8 mouse cellular contexts compared by ENCODE assay signal in the genomic region with DNA sequence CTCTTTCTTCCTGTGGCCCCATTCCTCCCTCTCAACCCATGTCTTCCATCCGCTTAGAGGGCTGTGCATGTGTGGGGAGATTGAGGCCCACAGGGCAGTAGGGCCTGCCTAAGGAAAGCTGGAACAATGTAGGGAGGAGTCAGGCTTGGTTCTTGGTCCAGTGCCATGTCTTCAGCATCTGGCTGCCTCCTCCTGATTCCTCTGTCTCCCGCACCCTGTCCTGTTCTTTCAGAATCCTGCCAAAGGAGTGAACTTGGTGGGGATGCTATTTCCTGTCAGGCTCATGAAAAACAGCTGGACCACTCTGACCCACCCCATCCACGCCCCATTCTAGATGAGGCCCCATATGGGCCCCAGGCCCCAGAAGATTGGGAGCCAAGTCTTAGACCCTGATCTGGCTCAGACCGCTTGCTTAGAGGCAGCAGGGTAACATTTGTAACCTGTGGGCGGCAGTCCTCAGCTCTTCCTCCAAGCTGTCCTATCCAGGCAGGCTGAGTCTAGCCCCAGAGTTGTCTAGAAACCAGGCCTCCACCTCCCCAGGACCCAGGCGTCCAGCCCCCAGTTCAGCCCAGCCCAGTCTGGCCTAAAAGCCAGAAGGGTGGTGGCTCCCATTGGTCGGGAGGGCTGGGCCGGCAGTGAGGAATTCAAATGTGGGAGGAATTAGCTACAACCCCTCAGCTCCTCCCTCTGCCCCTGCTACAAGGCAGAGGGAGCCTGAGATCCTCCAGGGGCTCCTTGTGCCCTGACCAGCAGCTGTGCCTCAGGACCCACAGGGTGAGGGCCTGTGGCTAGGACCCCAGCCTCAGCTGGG. TPM values are rescaled to one million over a fixed set of nuclear protein-coding genes. Genes with fewer than 3 reads are reported as not detected.
A peak's percentile ranks its signal among the peaks of the same experiment; 100 is the strongest.
DNase-seq lines count a peak whose midpoint lies in the region; ATAC-seq and TF ChIP-seq lines count a peak whose summit lies in the region.

No protein-coding gene starts in this region.

- TF ChIP-seq CTCF in E14TG2a.4 (conservative IDR thresholded peaks at IDR 0.05; ENCODE audit: low read length): no peak

- no peaks in the 10 kb centered on the region for H3K27me3 ChIP-seq in E14TG2a.4 (ENCODE audit: insufficient read depth, low read length)
- no peaks in the 10 kb centered on the region for H3K27me3 ChIP-seq in heart, embryonic 11.5 days (ENCODE audit: control insufficient read depth, insufficient read depth, low read length)
- H3K27me3 ChIP-seq in midbrain, embryonic 12.5 days: no peaks in the 10 kb centered on the region

- 41% methylated on average over 8 of the region's 8 CpGs for WGBS in heart, embryonic 11.5 days (ENCODE audit: insufficient replicate concordance)
- 40% methylated on average over 8 of the region's 8 CpGs for WGBS in midbrain, embryonic 12.5 days

- peak; percentile 60; the same call in 1 of the 2 replicates for ATAC-seq in heart, embryonic 11.5 days (replicated peaks; ENCODE audit: insufficient number of reproducible peaks, low FRiP score, low TSS enrichment)
- ATAC-seq in midbrain, embryonic 12.5 days (ENCODE audit: low FRiP score, low read depth): peak; percentile 64

- peak; percentile 67 for DNase-seq in embryo, embryonic 10 days (ENCODE audit: low spot score)
- peak; percentile 78 for DNase-seq in kidney, postnatal 14 days
- no peak for DNase-seq in cerebellum, postnatal 4 days (ENCODE audit: low spot score in 2 of 2)
- DNase-seq in cerebellum, postnatal 25 days: no peak
- no peak for DNase-seq in spleen, postnatal 4 days (ENCODE audit: low spot score in 2 of 2)

- peak overlapping the region; percentile 43; the same call in 1 of the 2 replicates for H3K9ac ChIP-seq in heart, embryonic 11.5 days (ENCODE audit: low read depth, low read length)
- 0 out of 2 replicates have a peak overlapping the region, but pooled peaks have one; percentile 8 for H3K9ac ChIP-seq in midbrain, embryonic 12.5 days (replicated peaks)

- H3K4me3 ChIP-seq in E14TG2a.4 (replicated peaks; ENCODE audit: low read length): peak overlapping the region; percentile 59
- H3K4me3 ChIP-seq in heart, embryonic 11.5 days (ENCODE audit: low read depth, low read length): no peak overlapping the region
- H3K4me3 ChIP-seq in midbrain, embryonic 12.5 days: no peak overlapping the region

- peaks cover 65% of the 10 kb centered on the region for H3K36me3 ChIP-seq in E14TG2a.4 (ENCODE audit: insufficient read depth, low read length)
- H3K36me3 ChIP-seq in heart, embryonic 11.5 days (ENCODE audit: control insufficient read depth, insufficient read depth, low read length): no peaks in the 10 kb centered on the region
- no peaks in the 10 kb centered on the region for H3K36me3 ChIP-seq in midbrain, embryonic 12.5 days

- H3K27ac ChIP-seq in heart, embryonic 11.5 days (ENCODE audit: low read depth, low read length): peak overlapping the region; percentile 73
- H3K27ac ChIP-seq in midbrain, embryonic 12.5 days (replicated peaks): no peak overlapping the region; the same call in 1 of the 2 replicates

- H3K4me1 ChIP-seq in E14TG2a.4 (replicated peaks; ENCODE audit: low read depth, low read length): peaks cover 55% of the 10 kb centered on the region
- H3K4me1 ChIP-seq in heart, embryonic 11.5 days (ENCODE audit: control insufficient read depth, insufficient read depth, low read length): peaks cover 52% of the 10 kb centered on the region
- peaks cover 17% of the 10 kb centered on the region; the same call in 1 of the 2 replicates for H3K4me1 ChIP-seq in midbrain, embryonic 12.5 days

- peak overlapping the region; percentile 41 for H3K4me2 ChIP-seq in heart, embryonic 11.5 days
- no peak overlapping the region for H3K4me2 ChIP-seq in midbrain, embryonic 12.5 days (replicated peaks)

- peaks cover 15% of the 10 kb centered on the region for H3K9me3 ChIP-seq in E14TG2a.4 (ENCODE audit: low read length)
- no peaks in the 10 kb centered on the region for H3K9me3 ChIP-seq in heart, embryonic 11.5 days (replicated peaks; ENCODE audit: control insufficient read depth, low read length)
- H3K9me3 ChIP-seq in midbrain, embryonic 12.5 days: no peaks in the 10 kb centered on the region

RNA-seq across cellular contexts. Expression of a gene that starts 16.8 kb away (rescaled TPM):
- 0.89 TPM in 1 of 2 replicates, not detected in the other for polyA plus RNA-seq in heart, embryonic 11.5 days (2014; fragmentation: Nextera tagmentation; extraction: Ambion mirVana)
- polyA plus RNA-seq in midbrain, embryonic 12.5 days (2016; fragmentation: Nextera tagmentation; extraction: Ambion mirVana): not detected in 2 replicates

RNA-seq across cellular contexts. Expression of a gene that starts 27.6 kb away (rescaled TPM):
- 5.8 and 5.9 TPM in 2 replicates for polyA plus RNA-seq in heart, embryonic 11.5 days (2014; fragmentation: Nextera tagmentation; extraction: Ambion mirVana)
- polyA plus RNA-seq in midbrain, embryonic 12.5 days (2016; fragmentation: Nextera tagmentation; extraction: Ambion mirVana): 16.1 and 17.8 TPM in 2 replicates

RNA-seq across cellular contexts. Expression of a gene that starts 46.0 kb away (rescaled TPM):
- polyA plus RNA-seq in heart, embryonic 11.5 days (2014; fragmentation: Nextera tagmentation; extraction: Ambion mirVana): 15.4 and 16.0 TPM in 2 replicates
- 13.3 and 15.0 TPM in 2 replicates for polyA plus RNA-seq in midbrain, embryonic 12.5 days (2016; fragmentation: Nextera tagmentation; extraction: Ambion mirVana)

Comparison
In these comparisons a context has a peak if more than half of its experiments do, and no peak if none do; other contexts are left out.
1. DNase-seq: peak in embryo, embryonic 10 days (single experiment) and kidney, postnatal 14 days (single experiment); none in cerebellum, postnatal 4 days (0 of 2), cerebellum, postnatal 25 days (0 of 2) and spleen, postnatal 4 days (0 of 2).